Mouse (Mus musculus): ENCODE results near the gene H2-Ke6. TPM values are rescaled to one million over a fixed set of nuclear protein-coding genes. Genes with fewer than 3 reads are reported as not detected.

The H2-Ke6 gene
- polyA plus RNA-seq, 1 experiment from 2014 or later: 46.3 TPM

DNA sequence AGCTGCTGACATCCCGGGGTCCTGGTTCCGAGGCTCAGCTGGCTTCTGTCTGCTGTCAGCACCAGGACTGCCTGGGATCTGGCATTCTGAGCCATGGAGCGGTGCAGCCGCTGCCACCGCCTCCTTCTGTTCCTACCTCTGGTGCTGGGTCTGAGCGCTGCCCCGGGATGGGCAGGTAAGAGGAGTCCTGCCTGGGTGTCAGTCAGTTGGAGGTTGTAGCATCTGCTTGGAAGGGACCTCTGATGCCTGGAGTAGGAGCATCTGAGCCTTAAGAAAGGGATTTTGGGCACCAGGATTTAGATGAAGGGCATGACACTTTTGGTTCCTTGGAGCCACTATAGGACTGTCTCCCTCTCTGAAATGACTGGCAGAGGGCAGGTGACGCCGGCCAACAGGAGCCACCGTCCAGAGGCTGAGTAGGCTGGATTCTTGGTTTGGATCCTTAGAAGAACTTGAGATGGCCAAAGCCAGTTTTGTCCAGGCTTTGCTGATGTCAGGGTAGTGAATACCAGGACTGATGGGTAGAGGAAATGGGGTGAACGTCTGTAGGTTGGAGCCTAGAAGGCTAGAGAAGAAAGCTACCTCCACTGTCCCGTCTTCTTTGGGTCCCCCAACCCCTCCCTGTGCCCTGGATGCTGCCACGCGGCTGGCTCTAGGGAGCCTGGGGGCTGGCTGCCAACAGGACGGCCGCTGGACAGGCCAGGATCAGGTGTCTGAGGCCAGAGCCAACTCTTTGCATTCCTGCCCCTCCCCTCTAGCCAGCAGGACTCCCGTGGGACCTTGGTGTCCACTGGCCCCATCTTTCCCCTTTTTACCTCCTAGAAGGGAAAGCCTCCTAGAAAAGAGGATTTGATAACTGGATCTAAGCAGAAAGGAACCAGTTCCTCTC, 11.9 kb upstream of the H2-Ke6 start:
- peak; percentile 17 for DNase-seq (ENCODE audit: low spot score)
- Histone ChIP-seq H3K27me3 (ENCODE audit: control insufficient read depth, insufficient read depth, low read length) (peaks cover 2% of the 10 kb centered on the region; the same call in 1 of the 2 replicates), H3K4me2 (ENCODE audit: low read depth, low read length) (no peak overlapping the region; the same call in 1 of the 2 replicates), H3K4me1 (ENCODE audit: control insufficient read depth, insufficient read depth, low read length) (peaks cover 5% of the 10 kb centered on the region), H3K27ac (replicated peaks; ENCODE audit: low read depth, low read length) (no peak overlapping the region), H3K9ac (replicated peaks; ENCODE audit: low read length) (no peak overlapping the region; the same call in 1 of the 2 replicates), H3K9me3 (replicated peaks; ENCODE audit: control insufficient read depth, low read length) (no peaks in the 10 kb centered on the region), H3K4me3 (ENCODE audit: low read depth, low read length) (no peak overlapping the region), H3K36me3 (replicated peaks; ENCODE audit: control insufficient read depth, insufficient read depth, low read depth, low read length) (peaks cover 2% of the 10 kb centered on the region; the same call in 1 of the 2 replicates)
- WGBS: 22% methylated on average over 17 of the region's 17 CpGs
- no peak for ATAC-seq (replicated peaks; ENCODE audit: insufficient number of reproducible peaks, low FRiP score, low TSS enrichment, low read depth)

DNA sequence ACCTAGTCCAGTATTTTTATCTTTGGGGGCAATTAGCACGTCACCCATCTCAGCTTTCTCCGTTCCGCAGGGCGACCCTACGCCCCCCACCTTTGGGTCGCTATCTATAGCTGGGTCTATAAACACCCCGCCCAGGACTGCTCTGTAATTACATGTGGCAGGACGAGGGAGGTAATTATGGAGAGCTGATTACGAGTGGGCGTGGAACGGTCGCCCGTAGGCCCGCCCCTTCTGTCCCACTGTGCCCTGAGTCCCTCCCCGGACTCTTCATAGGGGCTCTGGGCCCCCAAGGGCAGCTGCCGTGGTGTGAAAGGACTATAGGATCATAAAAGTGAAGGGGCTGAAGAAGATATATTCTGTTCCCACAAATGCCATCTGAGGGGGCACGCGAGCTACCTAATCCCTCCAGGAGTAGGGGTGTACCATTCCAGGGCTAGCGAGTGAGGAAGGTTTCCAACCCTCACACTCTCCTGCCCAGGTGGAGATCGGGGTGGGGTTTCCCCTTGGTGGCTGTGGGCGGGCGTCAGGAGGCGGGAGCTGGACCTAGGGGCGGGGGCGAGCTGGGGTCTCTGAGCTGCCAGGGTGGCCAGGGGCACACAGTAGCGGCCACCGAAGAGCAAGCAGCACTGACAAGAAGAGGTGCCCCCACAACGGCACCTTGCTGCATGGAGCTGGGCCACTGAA, 11.2 kb upstream of the H2-Ke6 start, which contains the start of gene Col11a2:
Gene Col11a2, plus strand, starts transcription at position 560 of the 684 bp plus-strand sequence.
- H3K4me2 ChIP-seq (ENCODE audit: low read depth, low read length): peak within 1 kb of the TSS; percentile 14
- 0 out of 2 replicates have a peak, but pooled peaks have one; percentile 15 for ATAC-seq (replicated peaks; ENCODE audit: insufficient number of reproducible peaks, low FRiP score, low TSS enrichment, low read depth)
- peaks cover 5% of the 10 kb centered on the region for H3K4me1 ChIP-seq (ENCODE audit: control insufficient read depth, insufficient read depth, low read length)
- no peak within 1 kb of the TSS for H3K4me3 ChIP-seq (ENCODE audit: low read depth, low read length)
- H3K27ac ChIP-seq (replicated peaks; ENCODE audit: low read depth, low read length): no peak within 1 kb of the TSS
- H3K9ac ChIP-seq (replicated peaks; ENCODE audit: low read length): peak within 1 kb of the TSS; percentile 26
- WGBS: 10% methylated on average over 28 of the region's 28 CpGs
- H3K9me3 ChIP-seq (replicated peaks; ENCODE audit: control insufficient read depth, low read length): no peaks in the 10 kb centered on the region
- peaks cover 2% of the 10 kb centered on the region; the same call in 1 of the 2 replicates for H3K27me3 ChIP-seq (ENCODE audit: control insufficient read depth, insufficient read depth, low read length)
- DNase-seq (ENCODE audit: low spot score): peak; percentile 32
- peaks cover 2% of the 10 kb centered on the region; the same call in 1 of the 2 replicates for H3K36me3 ChIP-seq (replicated peaks; ENCODE audit: control insufficient read depth, insufficient read depth, low read depth, low read length)

DNA sequence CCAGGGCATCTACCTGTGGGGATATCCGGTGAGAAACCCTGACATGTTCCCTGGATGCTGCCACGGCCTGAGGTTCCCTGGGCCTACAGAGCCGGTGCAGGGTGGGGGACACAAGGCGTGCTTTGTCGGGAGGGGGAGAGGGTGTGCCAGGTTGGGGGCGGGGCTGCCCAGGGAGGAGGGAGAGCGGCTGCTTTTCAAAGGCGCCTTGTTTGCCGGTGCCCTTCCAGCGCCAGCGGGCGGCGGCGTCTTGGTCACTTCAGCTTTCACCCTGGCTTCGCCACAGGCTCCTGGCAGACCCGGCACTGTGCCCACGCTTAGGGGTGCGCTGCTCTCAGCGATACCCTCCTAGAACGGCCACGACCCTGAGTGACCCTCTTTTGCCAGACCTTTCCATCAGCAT, 10.6 kb upstream of the H2-Ke6 start:
- Histone ChIP-seq H3K9me3 (replicated peaks; ENCODE audit: control insufficient read depth, low read length) (no peaks in the 10 kb centered on the region), H3K4me3 (ENCODE audit: low read depth, low read length) (no peak overlapping the region), H3K4me1 (ENCODE audit: control insufficient read depth, insufficient read depth, low read length) (peaks cover 5% of the 10 kb centered on the region), H3K27ac (replicated peaks; ENCODE audit: low read depth, low read length) (no peak overlapping the region), H3K4me2 (ENCODE audit: low read depth, low read length) (peak overlapping the region; percentile 14), H3K27me3 (ENCODE audit: control insufficient read depth, insufficient read depth, low read length) (peaks cover 2% of the 10 kb centered on the region; the same call in 1 of the 2 replicates), H3K9ac (replicated peaks; ENCODE audit: low read length) (peak overlapping the region; percentile 26), H3K36me3 (replicated peaks; ENCODE audit: control insufficient read depth, insufficient read depth, low read depth, low read length) (peaks cover 2% of the 10 kb centered on the region; the same call in 1 of the 2 replicates)
- ATAC-seq (replicated peaks; ENCODE audit: insufficient number of reproducible peaks, low FRiP score, low TSS enrichment, low read depth) (no peak), DNase-seq (ENCODE audit: low spot score) (peak; percentile 19)
- WGBS: 10% methylated on average over 19 of the region's 21 CpGs

DNA sequence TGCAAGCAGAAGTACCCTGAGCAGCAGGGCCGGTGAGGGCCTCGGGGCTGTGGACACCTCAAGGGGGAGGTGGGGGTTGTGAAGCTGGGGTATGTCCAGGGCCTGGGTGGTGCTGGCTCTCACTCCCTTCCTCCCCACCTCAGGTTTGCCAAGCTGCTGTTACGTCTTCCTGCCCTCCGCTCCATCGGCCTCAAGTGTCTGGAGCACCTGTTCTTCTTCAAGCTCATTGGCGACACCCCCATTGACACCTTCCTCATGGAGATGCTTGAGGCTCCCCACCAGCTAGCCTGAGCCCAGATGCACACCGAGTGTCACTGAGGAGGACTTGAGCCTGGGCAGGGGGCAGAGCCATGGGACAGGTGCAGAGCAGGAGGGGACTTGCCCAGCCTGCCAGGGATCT, 9.4 kb upstream of the H2-Ke6 start:
- WGBS: 94% methylated on average over 7 of the region's 7 CpGs
- no peak for DNase-seq (ENCODE audit: low spot score)
- ATAC-seq (replicated peaks; ENCODE audit: insufficient number of reproducible peaks, low FRiP score, low TSS enrichment, low read depth): no peak
- H3K4me1 ChIP-seq (ENCODE audit: control insufficient read depth, insufficient read depth, low read length): peaks cover 5% of the 10 kb centered on the region
- peaks cover 2% of the 10 kb centered on the region; the same call in 1 of the 2 replicates for H3K27me3 ChIP-seq (ENCODE audit: control insufficient read depth, insufficient read depth, low read length)
- no peak overlapping the region for H3K4me3 ChIP-seq (ENCODE audit: low read depth, low read length)
- H3K4me2 ChIP-seq (ENCODE audit: low read depth, low read length): no peak overlapping the region
- H3K9ac ChIP-seq (replicated peaks; ENCODE audit: low read length): no peak overlapping the region
- H3K36me3 ChIP-seq (replicated peaks; ENCODE audit: control insufficient read depth, insufficient read depth, low read depth, low read length): peaks cover 2% of the 10 kb centered on the region; the same call in 1 of the 2 replicates
- H3K9me3 ChIP-seq (replicated peaks; ENCODE audit: control insufficient read depth, low read length): no peaks in the 10 kb centered on the region
- H3K27ac ChIP-seq (replicated peaks; ENCODE audit: low read depth, low read length): no peak overlapping the region

- H3K9me3 ChIP-seq (replicated peaks; ENCODE audit: control insufficient read depth, low read length): no peaks in the 10 kb centered on the region
- no peak for ATAC-seq (replicated peaks; ENCODE audit: insufficient number of reproducible peaks, low FRiP score, low TSS enrichment, low read depth)
- 83% methylated on average over 10 of the region's 10 CpGs for WGBS
- peaks cover 2% of the 10 kb centered on the region; the same call in 1 of the 2 replicates for H3K36me3 ChIP-seq (replicated peaks; ENCODE audit: control insufficient read depth, insufficient read depth, low read depth, low read length)
- H3K27me3 ChIP-seq (ENCODE audit: control insufficient read depth, insufficient read depth, low read length): peaks cover 2% of the 10 kb centered on the region; the same call in 1 of the 2 replicates
- H3K4me2 ChIP-seq (ENCODE audit: low read depth, low read length): no peak overlapping the region
- no peak overlapping the region for H3K9ac ChIP-seq (replicated peaks; ENCODE audit: low read length)
- no peak overlapping the region for H3K27ac ChIP-seq (replicated peaks; ENCODE audit: low read depth, low read length)
- H3K4me1 ChIP-seq (ENCODE audit: control insufficient read depth, insufficient read depth, low read length): peaks cover 5% of the 10 kb centered on the region
- H3K4me3 ChIP-seq (ENCODE audit: low read depth, low read length): no peak overlapping the region
- DNase-seq (ENCODE audit: low spot score): no peak
Measured at GRCm38 (mm10) chr17:34036647-34037046, 8.8 kb upstream of the H2-Ke6 start.

DNA sequence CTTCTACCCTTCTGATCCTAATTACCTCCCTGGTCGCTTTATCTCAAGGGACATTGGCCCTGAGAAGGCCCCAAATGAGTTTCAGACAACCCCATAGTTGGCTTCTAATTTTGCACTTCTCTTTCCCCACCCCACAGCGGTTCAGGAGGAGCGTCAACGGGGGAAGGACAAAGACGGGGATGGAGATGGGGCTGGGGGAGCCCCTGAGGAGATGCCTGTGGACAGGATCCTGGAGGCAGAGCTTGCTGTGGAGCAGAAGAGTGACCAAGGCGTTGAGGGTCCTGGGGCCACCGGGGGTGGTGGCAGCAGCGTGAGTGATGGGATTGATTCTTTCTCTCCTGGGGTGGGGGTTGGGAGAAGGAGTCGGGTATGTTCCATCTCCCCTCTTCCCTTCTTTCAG, 7.7 kb upstream of the H2-Ke6 start:
- peaks cover 2% of the 10 kb centered on the region; the same call in 1 of the 2 replicates for H3K36me3 ChIP-seq (replicated peaks; ENCODE audit: control insufficient read depth, insufficient read depth, low read depth, low read length)
- peaks cover 5% of the 10 kb centered on the region; the same call in 1 of the 2 replicates for H3K4me1 ChIP-seq (ENCODE audit: control insufficient read depth, insufficient read depth, low read length)
- 86% methylated on average over 9 of the region's 9 CpGs for WGBS

GRCm38 (mm10) chr17:34034064-34034463, 6.2 kb upstream of the H2-Ke6 start:
- H3K4me1 ChIP-seq (ENCODE audit: control insufficient read depth, insufficient read depth, low read length): peaks cover 5% of the 10 kb centered on the region; the same call in 1 of the 2 replicates
- 75% methylated on average over 10 of the region's 10 CpGs for WGBS
- H3K9me3 ChIP-seq (replicated peaks; ENCODE audit: control insufficient read depth, low read length): no peaks in the 10 kb centered on the region
- DNase-seq (ENCODE audit: low spot score) (peak; percentile 72), ATAC-seq (replicated peaks; ENCODE audit: insufficient number of reproducible peaks, low FRiP score, low TSS enrichment, low read depth) (no peak)
- H3K4me2 ChIP-seq (ENCODE audit: low read depth, low read length): no peak overlapping the region
- no peak overlapping the region for H3K9ac ChIP-seq (replicated peaks; ENCODE audit: low read length)
- no peak overlapping the region for H3K4me3 ChIP-seq (ENCODE audit: low read depth, low read length)
- H3K27ac ChIP-seq (replicated peaks; ENCODE audit: low read depth, low read length): no peak overlapping the region
- no peaks in the 10 kb centered on the region for H3K27me3 ChIP-seq (ENCODE audit: control insufficient read depth, insufficient read depth, low read length)
- H3K36me3 ChIP-seq (replicated peaks; ENCODE audit: control insufficient read depth, insufficient read depth, low read depth, low read length): peaks cover 7% of the 10 kb centered on the region

More for the DNA sequence above, 7.7 kb upstream of the H2-Ke6 start:
- H3K27ac ChIP-seq (replicated peaks; ENCODE audit: low read depth, low read length): no peak overlapping the region
- H3K9me3 ChIP-seq (replicated peaks; ENCODE audit: control insufficient read depth, low read length): no peaks in the 10 kb centered on the region
- no peak overlapping the region for H3K9ac ChIP-seq (replicated peaks; ENCODE audit: low read length)
- peaks cover 2% of the 10 kb centered on the region; the same call in 1 of the 2 replicates for H3K27me3 ChIP-seq (ENCODE audit: control insufficient read depth, insufficient read depth, low read length)
- ATAC-seq (replicated peaks; ENCODE audit: insufficient number of reproducible peaks, low FRiP score, low TSS enrichment, low read depth) (no peak), DNase-seq (ENCODE audit: low spot score) (no peak)
- no peak overlapping the region for H3K4me3 ChIP-seq (ENCODE audit: low read depth, low read length)
- H3K4me2 ChIP-seq (ENCODE audit: low read depth, low read length): no peak overlapping the region
